Mouse (Mus musculus) E14TG2a.4 (cell line): ENCODE results near the gene Gbx1.

Experiments used
- CTCF ChIP-seq: conservative IDR thresholded peaks from 2 replicates; pipeline ENCODE4 v1.5.1; 2014; ENCODE audit warnings: low read length
- NANOG ChIP-seq: IDR thresholded peaks from 2 replicates; pipeline ENCODE4 v1.6.1; 2014; ENCODE audit warnings: borderline replicate concordance, low read length, mixed read lengths
- POU5F1 ChIP-seq: IDR thresholded peaks from 2 replicates; pipeline ENCODE4 v1.6.1; 2014; ENCODE audit warnings: low read length, borderline replicate concordance

DNA sequence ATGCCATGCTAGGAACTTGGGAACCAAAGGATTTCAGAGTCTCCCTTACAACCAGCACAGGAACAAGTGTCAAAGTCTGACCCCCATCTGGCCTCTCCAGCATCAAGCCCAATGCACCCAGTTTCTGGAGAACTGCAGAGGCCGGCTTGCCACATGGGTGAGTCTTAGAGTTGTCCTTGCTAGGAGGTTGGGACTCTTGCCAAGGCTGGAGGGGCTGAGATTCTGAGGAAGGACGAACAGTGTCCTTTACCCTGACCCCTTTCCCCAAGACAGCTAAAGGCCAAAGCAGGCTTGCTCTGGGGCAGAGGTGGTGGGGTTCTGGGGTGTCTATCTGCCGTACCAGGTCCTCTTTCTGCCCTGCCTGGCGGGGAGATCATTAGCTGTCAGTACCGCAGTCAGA is 9.5 kb upstream of the Gbx1 start:
- TF ChIP-seq CTCF (no peak), POU5F1 (no peak), NANOG (no peak)
